In genomic region chr3:50654441-50654840, GRCm38 (mm10) we compare ENCODE assay signal across 30 mouse cellular contexts.
"Had no signal": no experiment of that assay in that cellular context is flagged by ENCODE, and none has a peak within 500 bp of the region (broad histone marks: within the 10 kb centered on the region; RNA-seq: fewer than 3 reads in every experiment).

No protein-coding gene starts in this region.

- H3K4me1 ChIP-seq: limb, embryonic 10.5 days; limb, embryonic 12.5 days; limb, embryonic 13.5 days; limb, embryonic 15.5 days; liver, embryonic 12.5 days; liver, embryonic 13.5 days; liver, embryonic 15.5 days; lung, embryonic 15.5 days; megakaryocyte, embryonic 14.5 days; midbrain, embryonic 10.5 days; midbrain, embryonic 12.5 days; midbrain, embryonic 13.5 days; midbrain, embryonic 15.5 days; neural tube, embryonic 12.5 days had no signal

- H3K27me3 ChIP-seq: limb, embryonic 12.5 days; limb, embryonic 13.5 days; limb, embryonic 15.5 days; liver, embryonic 12.5 days; liver, embryonic 13.5 days; liver, embryonic 15.5 days; lung, embryonic 15.5 days; megakaryocyte, embryonic 14.5 days; midbrain, embryonic 12.5 days; midbrain, embryonic 13.5 days; midbrain, embryonic 15.5 days; neural tube, embryonic 12.5 days had no signal

- H3K9ac ChIP-seq: limb, embryonic 12.5 days; limb, embryonic 13.5 days; limb, embryonic 15.5 days; liver, embryonic 12.5 days; liver, embryonic 13.5 days; liver, embryonic 14.5 days; liver, embryonic 15.5 days; liver, postnatal 0 days; lung, embryonic 14.5 days; lung, embryonic 15.5 days; midbrain, embryonic 12.5 days; midbrain, embryonic 13.5 days; midbrain, embryonic 15.5 days; neural tube, embryonic 12.5 days had no signal

- DNase-seq: left cerebral cortex, postnatal 4 days; liver; liver, embryonic 13.5 days; liver, postnatal 0 days; lung, adult 18-20 months; lung, adult 2 months; lung, embryonic 14.5 days; lung, postnatal 10 days; lung, postnatal 14 days; lung, postnatal 4 days; midbrain, embryonic 14.5 days had no signal

- H3K27ac ChIP-seq: left cerebral cortex, adult 2 months; limb, embryonic 10.5 days; limb, embryonic 12.5 days; limb, embryonic 13.5 days; limb, embryonic 15.5 days; liver, embryonic 12.5 days; liver, embryonic 13.5 days; liver, embryonic 14.5 days; liver, embryonic 15.5 days; lung, embryonic 15.5 days; macrophage; midbrain, embryonic 10.5 days; midbrain, embryonic 12.5 days; midbrain, embryonic 13.5 days; midbrain, embryonic 15.5 days; neural tube, embryonic 12.5 days had no signal

- H3K36me3 ChIP-seq: limb, embryonic 10.5 days; limb, embryonic 12.5 days; limb, embryonic 13.5 days; limb, embryonic 15.5 days; liver, embryonic 12.5 days; liver, embryonic 13.5 days; liver, embryonic 15.5 days; lung, embryonic 15.5 days; midbrain, embryonic 10.5 days; midbrain, embryonic 12.5 days; midbrain, embryonic 13.5 days; midbrain, embryonic 15.5 days; neural tube, embryonic 12.5 days had no signal

- H3K4me2 ChIP-seq: limb, embryonic 12.5 days; limb, embryonic 13.5 days; limb, embryonic 15.5 days; liver, embryonic 11.5 days; liver, embryonic 12.5 days; liver, embryonic 13.5 days; liver, embryonic 15.5 days; lung, embryonic 14.5 days; lung, embryonic 15.5 days; midbrain, embryonic 12.5 days; midbrain, embryonic 13.5 days; midbrain, embryonic 15.5 days; neural tube, embryonic 12.5 days had no signal

- H3K9me3 ChIP-seq: limb, embryonic 10.5 days; limb, embryonic 12.5 days; limb, embryonic 13.5 days; limb, embryonic 15.5 days; liver, embryonic 12.5 days; liver, embryonic 13.5 days; liver, embryonic 15.5 days; lung, embryonic 15.5 days; midbrain, embryonic 10.5 days; midbrain, embryonic 12.5 days; midbrain, embryonic 13.5 days; midbrain, embryonic 15.5 days; neural tube, embryonic 12.5 days had no signal

- H3K4me3 ChIP-seq: left cerebral cortex, adult 2 months; limb, embryonic 10.5 days; limb, embryonic 12.5 days; limb, embryonic 13.5 days; limb, embryonic 15.5 days; liver, embryonic 12.5 days; liver, embryonic 13.5 days; liver, embryonic 15.5 days; lung, embryonic 15.5 days; megakaryocyte, embryonic 14.5 days; midbrain, embryonic 10.5 days; midbrain, embryonic 12.5 days; midbrain, embryonic 13.5 days; midbrain, embryonic 15.5 days; myocyte; neural tube, embryonic 12.5 days had no signal

- ATAC-seq: liver, embryonic 12.5 days; liver, postnatal 0 days; lung, postnatal 0 days; midbrain, embryonic 13.5 days; midbrain, embryonic 15.5 days had no signal
